Mouse (Mus musculus) ovary, postnatal 10 days (tissue): ENCODE measurements around the gene Aprt.

Source experiments
- DNase-seq: peaks from one replicate; pipeline ENCODE4 v3.0.0; 2022; ENCODE audit warnings: low spot score

Gene Aprt

GRCm38 (mm10) chr8:122531312-122531711 lies 45.4 kb downstream of the Aprt start:
- no peak for DNase-seq

DNA sequence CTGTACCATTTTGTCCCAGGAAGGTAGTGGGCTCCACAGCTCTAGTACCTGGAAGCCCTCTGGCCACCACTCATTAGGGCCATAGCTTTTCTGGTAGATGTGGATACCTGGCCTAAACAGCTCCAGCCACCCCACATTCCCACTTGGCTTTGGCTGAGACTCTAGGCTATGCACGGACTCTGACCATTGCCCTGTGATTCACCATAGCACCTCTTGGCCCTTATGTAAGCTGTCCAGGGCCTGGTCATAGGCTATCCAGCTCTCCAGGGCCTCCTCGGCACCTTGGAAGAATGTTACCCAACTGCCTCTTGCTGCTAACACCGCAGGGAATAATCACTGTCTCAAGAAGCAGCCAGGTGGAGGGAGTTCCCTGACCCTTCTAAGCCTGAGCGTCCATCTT lies 47.5 kb downstream of the Aprt start:
- no peak for DNase-seq

GRCm38 (mm10) chr8:122527937-122528336 lies 48.8 kb downstream of the Aprt start:
- no peak for DNase-seq

- DNase-seq = no peak
These were observed 50.1 kb downstream of the Aprt start for GRCm38 (mm10) chr8:122526526-122527170.

GRCm38 (mm10) chr8:122526084-122526483 lies 50.6 kb downstream of the Aprt start:
- DNase-seq = no peak

GRCm38 (mm10) chr8:122525004-122525403 lies 51.7 kb downstream of the Aprt start:
- no peak for DNase-seq
